Mouse (Mus musculus) midbrain, embryonic 11.5 days (tissue): ENCODE measurements around the gene Crygs. TPM values are rescaled to one million over a fixed set of nuclear protein-coding genes. Genes with fewer than 3 reads are reported as not detected.
"Not testable (repeated sequence)": the region's sequence is repeated elsewhere in the genome, so short reads cannot be mapped to it uniquely, and the experiment has no call there.

Source experiments
- ATAC-seq: fragments of 200-750 bp; cut with Nextera tagmentation; 2 replicates; pipeline ENCODE4 v1.8.0; 2017; ENCODE audit warnings: moderate TSS enrichment, moderate library complexity; ENCODE audit not compliant: low FRiP score
- DNase-seq: peaks from one replicate; pipeline ENCODE4 v3.0.0; 2015; ENCODE audit warnings: low spot score; ENCODE audit errors: missing footprints
- H3K27ac ChIP-seq: fragments of 300-500 bp; sonication (generic); 2 replicates; pipeline ENCODE4 v1.5.1; 2014; ENCODE audit warnings: low read depth, low read length
- H3K27me3 ChIP-seq: fragments of 300-500 bp; sonication (generic); 2 replicates; pipeline ENCODE4 v1.6.1; 2014; ENCODE audit warnings: mild to moderate bottlenecking, low read length, moderate library complexity, mixed read lengths; ENCODE audit not compliant: control insufficient read depth, insufficient read depth
- H3K36me3 ChIP-seq: fragments of 300-500 bp; sonication (generic); 2 replicates; pipeline ENCODE4 v1.6.1; 2014; ENCODE audit warnings: mild to moderate bottlenecking, low read length, moderate library complexity, mixed read lengths; ENCODE audit not compliant: control insufficient read depth, insufficient read depth
- H3K4me1 ChIP-seq: fragments of 300-500 bp; sonication (generic); 2 replicates; pipeline ENCODE4 v1.6.1; 2014; ENCODE audit warnings: low read length; ENCODE audit not compliant: control insufficient read depth, insufficient read depth
- H3K4me2 ChIP-seq: fragments of 300-500 bp; sonication (generic); 2 replicates; pipeline ENCODE4 v1.6.1; 2014; ENCODE audit warnings: mild to moderate bottlenecking, moderate library complexity
- H3K4me3 ChIP-seq: fragments of 300-500 bp; sonication (generic); 2 replicates; pipeline ENCODE4 v1.5.1; 2014; ENCODE audit warnings: low read depth, low read length
- H3K9ac ChIP-seq: fragments of 300-500 bp; sonication (generic); 2 replicates; pipeline ENCODE4 v1.6.1; 2014; ENCODE audit warnings: low read length
- H3K9me3 ChIP-seq: fragments of 300-500 bp; sonication (generic); 2 replicates; pipeline ENCODE4 v1.6.1; 2016; ENCODE audit warnings: low read length; ENCODE audit not compliant: control insufficient read depth
- WGBS: fragments of 180-500 bp; shearing (Covaris S2); extraction: QIAGEN DNeasy Blood & Tissue Kit; methylation state at CpG from one replicate; pipeline ENCODE4 v1.1.7; 2014; 5-methylcytosine and 5-hydroxymethylcytosine counted together
- polyA plus RNA-seq: library from polyadenylated mRNA; unstranded; fragments of >200 nt; fragmentation: Nextera tagmentation; extraction: Ambion mirVana; gene quantifications from 2 replicates; pipeline ENCODE4 v1.2.1, GENCODE M21; 2014

Gene Crygs
- polyA plus RNA-seq, 1 experiment from 2014 or later, result 0.26 TPM

DNA sequence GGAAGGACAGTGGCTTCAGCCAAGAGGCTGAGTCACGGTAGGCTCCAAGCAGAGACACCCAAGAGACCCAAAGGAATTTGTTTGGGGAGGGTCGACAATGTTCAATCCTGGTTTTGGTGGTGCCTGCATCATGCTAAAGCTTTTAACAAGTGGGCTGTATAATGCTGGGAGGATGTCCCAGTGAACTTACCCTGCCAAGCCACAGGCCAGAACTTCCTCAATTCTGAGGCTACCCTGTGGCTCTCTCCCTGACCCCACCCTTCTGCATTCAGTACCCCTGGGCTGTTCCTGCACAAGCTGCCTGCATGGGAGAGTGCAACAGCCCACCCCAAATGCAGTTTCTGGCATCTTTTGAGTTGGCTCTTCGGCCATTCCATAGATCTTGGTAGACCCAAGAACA is 12.9 kb downstream of the Crygs start:
- Histone ChIP-seq H3K4me3 (no peak overlapping the region), H3K27ac (no peak overlapping the region), H3K4me1 (peaks cover 12% of the 10 kb centered on the region), H3K9ac (no peak overlapping the region), H3K4me2 (no peak overlapping the region), H3K9me3 (no peaks in the 10 kb centered on the region), H3K27me3 (peaks cover 26% of the 10 kb centered on the region), H3K36me3 (no peaks in the 10 kb centered on the region)
- no peak for DNase-seq
- ATAC-seq, result no peak
- WGBS, result 86% methylated on average over 3 of the region's 3 CpGs

DNA sequence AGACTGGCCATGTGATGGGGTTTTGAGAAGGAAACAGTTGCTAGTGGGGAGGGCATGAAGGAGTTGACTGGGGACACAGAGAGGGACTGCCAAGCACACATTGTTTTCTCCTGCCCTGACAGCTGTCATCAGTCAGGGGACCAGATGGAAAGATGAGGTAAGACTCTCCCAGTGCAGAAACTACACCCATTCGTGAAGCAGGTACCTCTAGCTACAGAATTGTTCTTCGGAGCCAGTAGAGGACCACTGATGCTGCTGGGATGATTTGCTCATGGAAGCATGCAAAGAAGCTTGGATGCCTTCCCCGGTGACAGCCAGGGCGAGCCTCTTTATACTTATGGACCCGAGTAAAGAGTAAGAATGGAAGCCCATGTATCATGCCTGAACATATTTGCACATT is 13.9 kb downstream of the Crygs start:
- H3K27me3 ChIP-seq, result peaks cover 25% of the 10 kb centered on the region
- H3K4me2 ChIP-seq, result no peak overlapping the region
- H3K4me1 ChIP-seq, result peaks cover 12% of the 10 kb centered on the region
- no peak overlapping the region for H3K4me3 ChIP-seq
- no peaks in the 10 kb centered on the region for H3K36me3 ChIP-seq
- 73% methylated on average over 5 of the region's 5 CpGs for WGBS
- H3K9me3 ChIP-seq, result no peaks in the 10 kb centered on the region
- no peak for ATAC-seq
- DNase-seq, result no peak
- H3K9ac ChIP-seq, result no peak overlapping the region
- no peak overlapping the region for H3K27ac ChIP-seq

DNA sequence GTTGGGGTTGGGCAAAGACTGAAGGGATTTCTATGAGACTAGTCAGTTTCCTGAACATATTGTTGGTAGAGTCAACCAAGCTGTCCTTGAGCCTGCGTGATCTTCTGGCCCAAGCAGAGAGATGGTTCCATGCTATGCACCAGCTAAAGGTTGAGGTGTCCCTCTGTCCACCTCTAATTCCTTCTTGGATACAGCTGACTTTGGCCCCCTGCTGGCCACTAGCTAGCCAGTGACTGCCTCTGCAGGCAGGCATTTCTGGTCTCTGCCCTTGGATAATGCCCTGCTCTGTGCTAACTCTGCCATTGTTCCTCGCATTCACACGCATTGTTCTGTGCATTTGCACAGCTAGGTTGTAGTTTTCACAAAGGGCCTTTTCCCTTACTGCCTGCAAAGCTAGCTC is 15.9 kb downstream of the Crygs start:
- WGBS, result 73% methylated on average over 3 of the region's 3 CpGs
- H3K27me3 ChIP-seq, result peaks cover 20% of the 10 kb centered on the region
- no peak overlapping the region for H3K9ac ChIP-seq
- H3K4me1 ChIP-seq, result peaks cover 9% of the 10 kb centered on the region
- no peaks in the 10 kb centered on the region for H3K9me3 ChIP-seq
- ATAC-seq, result no peak
- H3K36me3 ChIP-seq, result no peaks in the 10 kb centered on the region
- no peak overlapping the region for H3K27ac ChIP-seq
- H3K4me2 ChIP-seq, result no peak overlapping the region
- DNase-seq, result peak; percentile 86
- no peak overlapping the region for H3K4me3 ChIP-seq

DNA sequence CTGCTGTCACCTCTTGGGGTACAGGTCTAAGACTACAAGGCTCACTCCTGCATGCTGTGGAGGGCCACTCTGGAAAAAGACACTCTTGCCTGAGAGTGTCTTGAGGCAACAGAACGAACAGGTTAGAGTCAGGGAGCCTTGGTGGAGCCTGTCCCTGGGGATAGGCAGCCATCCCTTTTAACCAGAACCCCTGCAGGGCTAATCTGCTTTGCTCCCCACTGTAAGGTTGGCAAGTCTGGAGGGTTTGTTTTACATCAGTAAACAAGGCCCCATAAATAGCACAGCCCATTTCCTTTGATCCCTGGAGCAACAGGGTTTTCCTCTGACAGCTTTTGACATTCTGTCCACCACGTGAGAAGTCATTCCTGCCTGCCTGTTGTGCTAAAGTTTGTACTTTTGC is 20.1 kb downstream of the Crygs start:
- H3K9ac ChIP-seq, result no peak overlapping the region
- H3K4me2 ChIP-seq, result no peak overlapping the region
- ATAC-seq (no peak), DNase-seq (no peak)
- no peaks in the 10 kb centered on the region for H3K9me3 ChIP-seq
- no peaks in the 10 kb centered on the region for H3K36me3 ChIP-seq
- H3K4me1 ChIP-seq, result no peaks in the 10 kb centered on the region; the same call in 1 of the 2 replicates
- H3K27ac ChIP-seq, result no peak overlapping the region
- H3K4me3 ChIP-seq, result no peak overlapping the region
- no peaks in the 10 kb centered on the region; the same call in 1 of the 2 replicates for H3K27me3 ChIP-seq
- 2% methylated on average over 2 of the region's 2 CpGs for WGBS

DNA sequence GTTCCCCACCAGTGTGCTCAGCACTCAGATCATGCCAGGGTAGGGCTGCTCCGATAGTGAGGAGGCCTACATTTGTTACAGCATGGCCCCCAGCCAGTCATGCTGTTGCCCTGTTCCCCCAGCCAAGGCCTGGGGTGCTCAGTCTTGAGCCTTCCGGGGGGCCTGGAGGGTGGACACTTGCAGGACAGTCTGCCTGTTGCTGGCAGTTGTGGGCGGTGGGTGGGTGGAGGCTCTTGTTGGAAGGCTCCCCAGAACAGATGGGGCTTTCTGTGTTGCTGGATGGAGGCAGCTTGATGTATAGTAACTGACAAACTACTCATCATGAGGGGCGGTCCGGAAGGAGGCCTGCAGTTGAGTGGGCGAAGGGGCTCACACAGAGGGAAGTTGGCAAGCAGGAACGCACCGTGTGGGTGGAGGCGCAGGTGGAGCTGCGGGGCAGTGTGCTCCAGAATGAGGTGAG is 21.4 kb downstream of the Crygs start:
- H3K36me3 ChIP-seq, result no peaks in the 10 kb centered on the region
- no peaks in the 10 kb centered on the region for H3K9me3 ChIP-seq
- H3K27ac ChIP-seq, result no peak overlapping the region
- no peak overlapping the region for H3K4me3 ChIP-seq
- H3K9ac ChIP-seq, result no peak overlapping the region
- 64% methylated on average over 10 of the region's 10 CpGs for WGBS
- DNase-seq (no peak), ATAC-seq (no peak)
- H3K4me2 ChIP-seq, result no peak overlapping the region
- no peaks in the 10 kb centered on the region for H3K4me1 ChIP-seq
- no peaks in the 10 kb centered on the region; the same call in 1 of the 2 replicates for H3K27me3 ChIP-seq

DNA sequence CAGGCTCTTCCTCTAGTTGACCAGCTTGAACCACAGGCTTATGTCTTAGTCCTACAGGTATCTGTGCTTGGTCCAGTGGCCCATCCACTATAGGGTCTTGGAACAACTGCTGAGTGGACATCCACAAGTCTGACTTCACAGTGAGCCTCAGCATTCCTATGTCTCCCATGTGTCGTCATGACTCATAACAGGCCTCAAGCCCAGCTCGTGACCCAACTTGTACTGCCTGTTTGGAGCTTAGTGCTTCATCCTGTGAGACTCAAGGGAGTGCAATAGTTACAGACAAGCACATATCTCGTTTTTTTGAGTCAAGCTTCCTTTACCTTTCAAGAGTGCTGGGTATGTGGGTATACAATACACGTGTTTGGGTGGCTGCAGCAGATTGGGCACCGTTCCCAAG is 28.7 kb downstream of the Crygs start:
- DNase-seq (no peak), ATAC-seq (no peak)
- Histone ChIP-seq H3K9ac (no peak overlapping the region), H3K4me2 (no peak overlapping the region), H3K27me3 (no peaks in the 10 kb centered on the region), H3K4me3 (no peak overlapping the region), H3K36me3 (no peaks in the 10 kb centered on the region), H3K27ac (no peak overlapping the region), H3K9me3 (no peaks in the 10 kb centered on the region), H3K4me1 (no peaks in the 10 kb centered on the region)
- 88% methylated on average over 5 of the region's 5 CpGs for WGBS

DNA sequence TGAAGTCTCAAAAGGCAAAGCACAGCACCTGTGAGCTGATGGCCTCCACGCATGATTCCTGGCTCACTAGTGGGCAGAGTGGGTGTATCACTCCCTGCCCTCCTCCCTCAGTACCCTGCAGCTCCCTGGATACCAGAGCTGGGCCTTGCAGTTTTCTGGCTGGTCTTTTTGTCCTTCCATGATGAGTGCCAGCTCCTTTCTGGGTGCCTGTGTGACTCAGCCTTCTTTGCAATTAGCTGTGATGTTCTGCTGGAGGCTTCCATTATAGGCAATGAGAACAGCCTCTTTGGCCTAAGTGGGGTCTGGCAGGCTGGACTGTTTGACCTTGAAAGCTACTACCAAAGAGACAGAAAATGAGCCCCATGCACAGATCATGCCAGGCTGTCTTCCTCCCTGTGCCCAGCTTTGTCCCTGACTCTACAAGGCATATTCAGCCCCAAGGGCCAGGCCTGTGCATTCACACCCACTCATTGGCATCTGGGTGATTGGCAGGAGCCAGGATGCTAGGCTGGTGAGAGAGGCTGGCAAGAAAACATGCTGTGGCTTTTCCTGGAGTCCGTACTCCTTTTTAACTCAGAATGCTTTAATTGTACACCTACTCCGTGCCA is 32.0 kb downstream of the Crygs start:
- H3K9ac ChIP-seq, result no peak overlapping the region
- no peaks in the 10 kb centered on the region for H3K36me3 ChIP-seq
- H3K4me1 ChIP-seq, result no peaks in the 10 kb centered on the region
- ATAC-seq (no peak), DNase-seq (no peak)
- no peaks in the 10 kb centered on the region for H3K27me3 ChIP-seq
- no peaks in the 10 kb centered on the region for H3K9me3 ChIP-seq
- 93% methylated on average over 3 of the region's 3 CpGs for WGBS
- no peak overlapping the region for H3K27ac ChIP-seq
- H3K4me2 ChIP-seq, result no peak overlapping the region
- no peak overlapping the region for H3K4me3 ChIP-seq

DNA sequence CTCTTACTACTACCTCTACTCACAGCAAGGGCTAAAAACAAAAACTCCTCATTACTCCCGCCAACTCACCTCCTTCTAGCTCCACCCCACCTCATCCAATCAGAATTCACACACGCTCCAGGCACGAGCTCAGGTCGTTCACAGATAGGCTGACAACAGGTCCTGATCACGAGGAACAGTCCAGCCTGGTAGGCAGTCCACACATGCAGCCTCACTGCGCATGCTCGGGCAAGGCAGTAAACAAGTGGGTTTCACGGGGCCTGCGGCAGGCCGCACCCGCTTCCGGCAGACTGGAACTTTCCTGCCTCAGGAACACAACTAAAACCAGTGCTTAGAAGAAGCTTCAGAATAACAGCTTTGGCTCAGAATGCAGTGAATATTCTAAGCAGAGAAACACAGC is 33.1 kb downstream of the Crygs start:
- H3K4me1 ChIP-seq, H3K36me3 ChIP-seq, H3K27me3 ChIP-seq, ATAC-seq, H3K27ac ChIP-seq, H3K9ac ChIP-seq, DNase-seq, H3K4me3 ChIP-seq, H3K9me3 ChIP-seq, H3K4me2 ChIP-seq: not testable (repeated sequence)
- WGBS, result 90% methylated on average over 12 of the region's 12 CpGs

DNA sequence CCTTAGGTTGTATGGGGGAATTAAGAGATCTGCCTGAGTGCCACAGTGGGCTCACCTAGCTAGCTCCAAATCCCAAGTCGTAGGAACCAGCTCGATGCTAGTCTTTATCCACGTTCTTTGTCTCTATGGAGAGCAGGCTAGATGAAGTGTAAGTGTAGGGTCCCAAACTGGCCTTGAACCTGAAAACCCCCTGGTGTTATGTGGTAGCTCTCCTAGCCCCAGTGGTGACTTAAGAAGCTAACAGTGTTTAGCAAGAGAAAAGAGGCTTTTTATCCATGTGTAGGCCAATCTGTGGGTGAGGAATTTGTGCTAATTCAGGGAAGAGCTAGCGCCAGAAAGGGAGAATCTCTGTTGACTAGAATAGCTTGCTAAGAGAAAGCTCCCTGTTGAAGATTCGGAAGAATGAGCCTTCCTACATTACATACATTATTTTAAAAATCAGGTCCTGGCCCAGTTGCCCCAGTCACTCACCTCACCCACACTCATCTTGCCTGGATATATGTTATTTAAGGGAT is 35.8 kb downstream of the Crygs start:
- no peaks in the 10 kb centered on the region for H3K36me3 ChIP-seq
- H3K27me3 ChIP-seq, result no peaks in the 10 kb centered on the region
- ATAC-seq (no peak), DNase-seq (no peak)
- H3K4me1 ChIP-seq, result no peaks in the 10 kb centered on the region
- H3K27ac ChIP-seq, result no peak overlapping the region
- H3K9ac ChIP-seq, result no peak overlapping the region
- H3K4me2 ChIP-seq, result no peak overlapping the region
- WGBS, result 64% methylated on average over 5 of the region's 5 CpGs
- no peak overlapping the region for H3K4me3 ChIP-seq
- no peaks in the 10 kb centered on the region for H3K9me3 ChIP-seq
